Mouse (Mus musculus) cerebellum, postnatal 14 days (tissue): ENCODE results near the gene Ntpcr.

Experiments used
- DNase-seq, 2 experiments: peaks; one replicate each; pipeline ENCODE4 v3.0.0; 2021; ENCODE audit warnings: mixed read lengths in 2 of 2

The Ntpcr gene

DNA sequence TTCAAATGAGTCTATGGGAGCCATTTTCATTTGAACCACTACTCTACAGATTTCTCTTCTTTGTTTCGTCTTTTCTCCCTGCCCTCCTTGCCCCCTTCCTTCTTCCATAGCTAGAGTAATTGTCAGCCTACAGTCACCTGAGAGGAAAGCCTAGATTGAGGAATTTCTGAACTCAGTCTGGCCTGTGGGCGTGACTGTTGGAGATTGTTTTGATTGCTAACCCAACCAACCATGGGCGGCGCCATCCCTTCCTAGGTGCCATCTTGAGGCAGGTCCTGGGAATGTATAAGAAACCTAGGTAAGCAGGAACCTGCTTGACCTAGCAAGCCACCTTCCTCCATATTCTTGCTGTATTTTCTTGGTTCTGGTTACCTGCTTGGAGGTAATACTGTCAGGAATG lies 3.6 kb upstream of the Ntpcr start:
- DNase-seq = no peak

DNA sequence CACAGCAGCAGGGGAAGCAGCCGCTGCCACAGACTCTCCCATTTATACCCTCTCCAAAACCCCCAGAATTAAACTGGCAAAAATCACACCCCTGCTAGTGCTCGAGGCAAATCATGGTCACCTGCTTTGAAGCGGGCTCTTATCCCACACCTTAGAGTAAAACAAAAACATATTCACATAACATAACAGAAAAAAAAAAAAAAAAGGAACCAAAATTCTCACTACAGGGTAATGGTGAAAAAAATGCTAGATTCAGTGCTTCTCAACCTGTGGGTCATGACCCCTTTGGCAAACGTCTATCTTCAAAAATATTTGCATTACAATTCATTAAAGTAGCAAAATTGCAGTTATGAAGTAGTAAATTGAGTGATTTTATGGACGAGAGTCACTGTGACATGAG lies 2.8 kb upstream of the Ntpcr start:
- no peak for DNase-seq

DNA sequence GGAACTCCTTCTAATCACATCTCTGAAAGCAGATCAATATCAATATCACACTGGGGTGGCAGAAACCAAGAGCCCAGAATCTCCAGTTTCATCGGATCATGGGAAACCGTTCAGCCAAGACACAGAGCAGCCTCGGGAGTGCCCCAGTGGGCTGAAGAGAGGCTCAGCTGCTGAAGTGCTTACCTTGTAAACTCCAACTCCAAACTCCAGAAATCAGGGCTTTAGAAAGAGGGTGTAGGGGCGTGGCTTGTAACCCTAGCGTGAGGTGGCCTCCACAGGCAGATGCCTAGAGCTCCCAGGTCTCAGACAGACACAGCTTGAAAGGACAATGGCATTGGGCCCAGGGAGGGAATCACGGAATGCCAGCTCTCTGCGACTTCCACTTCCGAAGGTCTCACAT lies 2.0 kb upstream of the Ntpcr start:
- no peak for DNase-seq

DNA sequence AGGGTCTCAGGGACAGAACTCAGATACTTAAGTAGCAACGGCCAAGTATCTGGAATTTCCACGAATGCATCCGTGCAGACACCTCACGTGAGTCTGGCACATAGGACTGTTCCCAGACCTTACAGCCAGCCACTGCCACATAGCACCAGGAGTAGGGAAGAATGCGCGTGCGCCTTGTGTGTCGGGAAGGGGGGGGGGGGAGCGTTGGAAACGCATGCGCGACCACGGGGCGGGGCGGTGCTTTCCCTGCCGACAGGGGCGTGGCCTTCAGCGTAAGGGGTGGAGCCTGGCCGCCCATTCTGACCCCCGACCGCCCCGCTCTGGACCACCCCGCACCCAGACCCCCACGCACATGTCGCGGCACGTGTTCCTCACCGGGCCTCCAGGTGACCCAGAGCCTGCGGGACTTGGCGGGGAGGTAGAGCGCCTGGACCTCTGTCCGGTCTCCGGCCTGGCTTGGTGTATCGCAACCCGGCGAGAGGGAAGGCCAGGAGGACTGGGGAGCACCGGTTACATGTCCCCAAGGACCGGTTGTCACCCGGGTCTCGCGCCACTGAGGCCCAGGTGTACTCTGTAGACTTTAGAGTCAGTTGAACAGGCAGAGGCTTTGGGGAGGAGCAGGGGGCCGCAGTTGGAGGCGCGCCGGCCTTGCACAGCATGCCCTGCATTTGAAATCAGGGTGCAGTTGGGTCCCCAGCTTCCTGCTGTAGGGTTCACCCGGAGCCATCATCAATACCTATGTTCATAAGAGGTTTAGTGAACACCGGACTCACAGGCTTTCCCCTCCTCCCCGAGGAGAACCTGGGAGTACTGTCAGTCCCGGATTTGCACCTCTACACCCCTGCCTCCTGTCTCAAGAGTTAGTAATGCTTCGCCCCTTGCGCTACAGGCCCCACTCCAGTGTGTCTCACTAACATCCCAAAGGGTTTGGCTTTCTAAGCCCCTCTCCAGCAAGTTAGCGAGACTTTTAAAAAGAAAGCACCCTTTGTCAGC lies 4.5 kb downstream of the Ntpcr start:
- DNase-seq = peak; percentile 95 to 97

DNA sequence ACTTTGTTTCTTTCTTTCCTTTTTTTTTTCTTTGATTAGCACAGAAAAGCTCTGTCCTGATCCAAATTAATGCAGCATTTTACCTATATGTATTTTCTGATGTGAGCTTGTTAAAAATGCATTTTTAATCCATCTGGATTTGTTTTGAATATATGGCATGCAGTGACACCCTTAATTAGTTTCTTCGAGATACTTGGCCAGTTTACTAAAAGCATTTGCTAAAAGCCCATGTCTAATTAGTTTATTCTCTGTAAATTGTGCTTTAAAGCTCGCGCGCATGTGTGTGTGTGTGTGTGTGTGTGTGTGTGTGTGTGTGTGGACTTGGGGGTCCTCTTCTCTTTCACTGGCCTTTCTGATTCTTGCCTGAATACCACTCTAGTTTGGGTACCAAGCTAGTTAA lies 9.2 kb downstream of the Ntpcr start:
- no peak for DNase-seq

DNA sequence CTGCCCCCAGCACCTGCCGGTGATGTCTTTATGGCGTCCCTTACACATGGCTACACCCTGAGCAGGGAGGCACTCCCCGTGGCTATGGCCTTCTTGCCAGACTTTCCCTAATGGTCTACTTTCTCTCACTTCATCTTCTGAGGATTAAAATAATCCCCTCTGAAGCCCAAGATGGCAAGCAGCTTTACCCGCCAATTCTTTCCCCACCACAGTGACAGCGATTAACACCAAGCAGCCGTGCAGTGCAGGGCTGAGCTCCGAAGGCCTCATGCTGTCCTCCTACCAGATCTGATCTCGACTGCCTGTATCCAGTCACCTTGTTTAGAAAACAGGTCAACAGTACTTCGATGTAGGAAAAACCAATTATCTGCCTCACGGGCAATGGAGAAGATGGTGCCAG lies 10.9 kb downstream of the Ntpcr start:
- no peak for DNase-seq

DNA sequence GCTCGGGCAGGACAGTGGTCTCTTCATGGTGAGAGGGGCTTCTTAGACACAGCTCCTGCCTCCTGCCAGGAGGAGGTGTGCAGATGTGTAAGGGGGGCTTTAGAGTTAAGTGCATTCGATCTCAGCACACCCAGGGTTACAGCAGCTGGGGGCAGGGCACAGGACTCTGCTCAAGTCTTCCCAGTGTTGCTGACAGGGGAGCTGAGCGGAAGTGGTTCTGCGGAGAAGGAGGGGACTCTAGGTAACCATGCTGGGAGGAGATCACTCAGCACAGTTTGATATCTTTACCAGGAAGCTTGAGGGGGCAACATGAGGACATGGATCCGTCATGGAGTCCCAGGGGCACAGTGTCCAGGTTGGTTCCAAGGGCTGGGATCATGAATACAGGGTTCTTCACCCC lies 11.6 kb downstream of the Ntpcr start:
- no peak for DNase-seq

DNA sequence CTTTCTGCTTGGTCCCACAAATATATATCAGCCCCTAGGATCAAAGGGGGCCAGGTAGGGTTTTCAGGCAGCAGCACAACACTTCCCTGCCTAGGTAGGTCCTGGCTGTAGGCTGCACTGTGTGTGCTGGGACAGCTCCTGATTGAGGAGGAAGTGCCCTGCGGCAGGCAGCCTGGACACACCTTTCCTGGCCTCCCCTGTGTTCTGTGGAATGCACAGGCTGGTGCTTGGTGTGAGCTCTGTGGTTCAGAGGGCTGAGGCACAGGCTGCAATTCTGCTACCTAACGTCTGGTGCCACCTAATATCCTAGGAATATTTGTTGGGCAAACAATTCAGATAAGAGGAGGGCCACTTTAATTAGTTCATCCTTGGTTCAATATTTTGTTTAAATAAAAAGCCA lies 12.1 kb downstream of the Ntpcr start:
- no peak for DNase-seq

DNA sequence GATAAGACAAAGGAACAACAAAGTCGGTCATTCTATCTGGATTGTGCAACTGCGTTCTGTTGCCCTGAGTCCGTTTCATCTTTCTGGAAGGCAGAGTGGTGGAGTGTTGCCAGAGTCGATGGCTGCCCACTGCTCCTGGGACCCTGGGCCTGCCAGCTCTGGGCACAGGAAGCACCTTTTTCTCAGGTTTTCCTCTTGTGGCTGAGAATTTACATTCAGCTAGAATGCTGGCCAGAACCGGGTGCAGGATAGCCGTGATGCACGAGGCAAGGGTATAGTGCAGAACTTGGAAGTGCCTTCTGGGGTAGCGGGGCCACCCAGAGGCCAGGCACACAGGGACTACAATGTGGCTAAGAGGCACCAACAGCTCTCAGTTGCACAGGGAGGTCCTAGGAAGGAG lies 12.6 kb downstream of the Ntpcr start:
- DNase-seq = peak; percentile 55 to 57

DNA sequence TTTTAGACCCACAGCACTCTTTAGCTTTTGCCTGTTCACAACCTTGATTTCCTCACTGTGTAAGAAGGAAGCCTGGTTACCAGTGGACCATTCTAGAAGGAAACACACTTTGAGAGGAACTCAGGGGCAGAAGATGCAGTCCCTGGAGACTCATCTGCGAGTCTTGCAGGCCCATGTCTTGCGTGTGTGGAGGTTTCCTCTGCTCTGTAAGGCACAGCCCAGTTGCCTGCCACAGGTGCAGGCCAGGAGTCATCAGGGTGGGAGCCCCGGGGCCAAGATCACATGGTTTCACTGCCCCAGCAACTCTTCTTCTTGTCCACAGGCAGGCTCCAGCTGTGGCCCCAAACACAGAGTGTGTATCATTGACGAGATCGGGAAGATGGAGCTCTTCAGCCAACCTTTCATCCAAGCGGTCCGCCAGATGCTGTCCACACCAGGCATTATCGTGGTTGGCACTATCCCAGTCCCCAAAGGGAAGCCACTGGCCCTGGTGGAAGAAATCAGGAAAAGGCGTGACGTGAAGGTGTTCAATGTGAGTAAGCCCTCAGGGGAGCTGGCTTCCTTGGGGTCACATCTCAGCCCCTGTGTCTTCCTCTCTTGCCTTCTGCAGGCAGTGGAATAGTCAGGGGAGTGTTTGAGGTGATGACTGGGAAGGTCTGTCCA lies 15.3 kb downstream of the Ntpcr start:
- DNase-seq = no peak

DNA sequence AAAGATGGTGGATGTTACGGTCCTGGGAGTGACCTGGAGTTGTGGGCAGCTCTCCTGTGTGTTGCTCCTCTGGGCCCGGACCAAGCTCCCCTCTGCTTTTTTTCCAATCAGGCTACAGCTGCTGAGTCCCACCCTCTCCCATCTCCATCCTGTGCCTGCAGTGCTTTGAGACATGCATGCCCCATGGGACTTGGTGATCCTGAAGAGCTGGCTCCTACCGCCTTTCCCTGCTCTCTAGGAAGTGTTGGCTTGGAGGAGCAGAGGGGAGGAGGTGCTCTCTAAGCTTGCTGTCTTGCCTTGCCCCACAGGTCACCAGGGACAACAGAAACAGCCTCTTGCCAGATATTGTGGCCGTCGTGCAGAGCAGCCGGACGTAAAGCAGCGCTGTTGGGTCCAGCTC lies 17.6 kb downstream of the Ntpcr start:
- DNase-seq = no peak

DNA sequence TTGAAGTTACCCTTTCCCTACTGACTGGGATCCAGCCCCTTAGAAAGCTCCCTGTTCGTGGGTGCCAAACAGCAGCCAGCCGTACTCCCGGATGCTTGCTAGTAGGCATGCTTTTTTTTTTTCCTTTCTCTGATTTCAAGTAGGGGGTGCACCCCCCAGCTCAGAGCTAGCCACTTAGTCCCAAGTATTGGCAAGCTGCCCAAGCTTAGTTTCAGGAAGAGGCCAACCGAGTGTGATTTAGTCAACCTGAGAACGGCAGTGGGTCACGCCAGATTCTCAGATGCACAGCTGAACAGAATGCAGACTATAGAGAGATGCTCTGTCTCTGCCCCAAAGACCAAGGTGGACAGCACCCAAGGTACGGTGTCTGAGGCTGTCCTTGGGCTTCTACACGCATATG lies 21.1 kb downstream of the Ntpcr start:
- DNase-seq = no peak

DNA sequence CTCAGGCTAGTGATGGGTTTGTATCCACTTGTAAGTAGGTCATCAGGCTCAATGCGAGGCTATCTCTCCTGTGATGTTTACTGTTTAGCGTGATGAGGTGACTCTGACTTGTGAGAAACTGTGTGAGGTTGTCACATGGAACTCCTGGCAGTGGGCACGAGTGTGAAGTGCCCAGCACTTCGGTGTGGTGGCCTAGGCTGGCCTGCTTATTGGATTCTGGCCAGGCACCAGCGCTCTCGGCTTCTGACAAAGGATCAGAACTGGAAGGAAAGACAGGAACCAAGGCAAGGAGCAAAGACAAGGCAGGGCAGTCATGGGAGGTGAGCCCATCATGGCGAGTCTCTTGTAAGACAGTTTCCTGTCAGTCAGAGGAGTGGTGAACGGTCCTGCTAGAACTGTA lies 26.1 kb downstream of the Ntpcr start:
- DNase-seq = peak; percentile 68 to 69

DNA sequence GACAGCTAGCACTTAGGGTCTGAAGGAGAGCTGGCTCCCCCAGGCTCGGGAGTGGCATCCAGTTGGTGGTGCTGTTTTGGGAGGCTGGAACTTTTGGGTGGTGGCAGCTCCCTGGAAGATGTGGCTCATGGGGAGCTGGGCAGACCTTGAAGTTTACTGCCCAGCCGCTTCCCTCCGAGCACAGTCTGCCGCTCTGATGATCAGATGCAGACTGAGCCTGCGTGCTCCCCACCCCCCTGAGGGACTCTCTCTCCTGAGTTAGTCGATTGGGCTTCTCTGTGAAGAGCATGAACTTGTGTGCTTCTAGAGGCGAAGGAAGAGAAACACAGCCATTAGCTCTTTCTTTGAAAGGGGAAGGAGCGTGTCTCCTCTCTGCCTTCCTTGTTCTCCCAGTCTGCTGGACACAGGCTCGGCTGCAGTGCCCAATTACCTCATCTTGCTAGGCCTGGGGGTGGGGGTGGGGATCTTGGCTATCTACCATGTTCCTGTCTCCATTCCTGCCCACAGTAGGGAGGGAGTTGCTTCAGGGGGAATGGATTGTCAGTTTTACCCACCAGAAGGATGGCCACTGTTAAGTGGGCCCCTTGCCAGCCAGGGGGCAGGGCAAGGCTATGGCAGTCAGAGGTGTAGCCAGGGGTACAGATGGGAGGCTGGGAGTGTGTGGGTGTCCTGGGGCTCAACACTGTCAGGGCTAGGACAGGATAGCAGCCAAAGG lies 26.8 kb downstream of the Ntpcr start:
- peak; percentile 93 for DNase-seq

DNA sequence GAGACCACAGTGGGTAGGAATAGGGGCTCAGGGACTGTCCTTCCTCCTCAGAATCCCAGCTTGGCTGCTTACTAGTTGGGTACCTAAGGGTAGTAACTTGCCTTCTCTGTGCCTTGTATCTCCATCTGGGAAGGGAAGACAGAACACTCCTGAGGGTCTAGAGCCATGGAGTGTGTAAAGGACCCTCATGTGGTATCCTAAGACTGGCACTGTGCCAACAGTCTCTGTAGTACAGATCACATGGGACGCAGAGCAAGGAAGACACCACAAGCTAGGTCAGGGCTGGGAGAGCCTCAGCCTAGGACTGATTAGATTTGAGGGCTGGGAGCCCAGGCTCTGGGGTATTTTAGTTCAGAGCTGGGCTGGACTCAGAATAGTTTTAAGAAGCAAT lies 27.3 kb downstream of the Ntpcr start:
- DNase-seq = peak in 1 of 2 experiments; percentile 69

DNA sequence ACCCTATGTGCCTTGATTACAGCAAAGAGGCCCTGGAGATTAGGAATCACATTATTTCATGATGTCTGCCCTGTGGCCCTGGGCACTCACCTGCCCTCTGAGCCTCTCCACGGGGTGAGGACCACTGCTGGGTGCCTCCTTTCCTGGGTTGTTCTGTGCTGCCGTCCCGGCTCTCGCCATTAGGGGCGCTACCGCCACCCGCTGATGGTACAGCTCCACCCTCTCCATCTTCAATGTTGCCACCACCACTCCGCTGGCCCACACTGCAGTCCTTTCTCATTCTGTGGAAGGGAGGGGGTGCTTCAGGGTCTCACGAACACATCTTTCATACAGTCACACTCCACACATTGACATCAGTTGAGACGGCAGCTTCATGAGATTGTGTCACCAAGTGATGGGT lies 29.3 kb downstream of the Ntpcr start:
- peak in 1 of 2 experiments; percentile 66 for DNase-seq

DNA sequence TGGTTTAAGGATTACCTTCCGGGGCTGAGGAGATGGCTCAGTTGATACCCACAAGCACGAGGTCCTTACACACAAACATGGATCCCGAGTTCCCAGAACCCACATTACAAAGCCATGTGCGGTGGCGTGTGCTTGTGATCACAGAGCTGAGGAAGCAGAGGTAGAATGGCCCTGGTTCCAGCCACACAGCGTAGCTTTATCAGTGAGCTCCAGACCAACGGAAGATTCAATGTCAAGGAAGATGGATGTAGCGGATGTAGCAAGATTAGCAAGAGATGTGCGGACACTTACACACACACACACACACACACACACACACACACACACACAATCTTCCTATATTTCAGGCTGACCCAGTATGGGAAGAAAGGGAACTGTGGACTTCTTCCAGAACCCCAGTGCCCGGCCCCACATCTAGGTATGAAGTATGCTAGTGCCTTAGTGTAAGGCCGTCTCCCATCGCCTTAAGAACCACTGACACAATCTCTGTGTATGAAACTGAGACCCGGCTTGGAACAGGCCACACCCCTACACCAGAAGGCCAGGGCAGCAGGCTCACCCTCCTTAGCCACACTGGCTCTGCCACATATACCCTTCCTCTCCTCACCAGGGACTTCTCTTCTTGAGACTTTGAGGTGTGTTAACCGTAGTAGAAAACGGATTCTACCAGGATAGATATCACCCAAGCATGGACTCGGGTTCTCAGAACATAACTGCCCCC lies 33.5 kb downstream of the Ntpcr start:
- DNase-seq = no peak

DNA sequence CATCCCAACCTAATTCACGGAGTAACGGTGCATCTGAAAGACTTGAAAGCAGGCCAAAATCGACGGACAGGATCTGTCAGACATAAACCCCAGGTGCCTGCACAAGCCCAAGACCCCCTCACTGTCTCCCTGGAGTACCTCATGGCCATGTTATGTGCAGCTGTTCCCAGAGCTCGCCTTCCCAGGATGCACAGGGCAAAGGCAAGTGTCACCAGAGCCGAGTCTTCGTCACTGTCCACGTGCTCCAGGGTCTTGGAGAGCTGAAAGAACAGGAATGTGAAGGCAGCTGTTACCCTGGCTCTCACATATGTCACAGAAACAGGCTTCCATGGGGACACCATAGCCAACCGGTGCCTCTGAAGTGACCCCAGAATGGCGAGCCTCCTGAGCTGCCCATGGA lies 38.3 kb downstream of the Ntpcr start:
- no peak for DNase-seq

DNA sequence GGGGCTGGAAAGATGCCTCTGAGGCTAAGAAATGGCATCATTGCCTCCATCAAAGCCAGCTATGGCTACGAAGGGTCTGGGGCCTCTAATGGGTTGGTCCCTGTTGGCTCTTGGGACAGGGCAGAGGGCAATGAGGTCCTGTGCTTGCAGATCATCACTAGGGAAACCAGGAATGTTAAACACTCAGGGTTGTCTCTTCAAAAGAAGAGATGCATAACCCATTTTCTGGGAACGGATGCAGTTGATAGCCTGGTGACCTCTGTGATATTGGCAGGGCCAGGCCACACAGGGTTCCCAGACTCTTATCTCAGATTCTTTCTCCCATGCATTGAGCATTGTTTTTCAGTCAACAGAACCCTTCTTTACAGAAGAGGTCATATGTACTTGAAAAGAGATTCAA lies 42.5 kb downstream of the Ntpcr start:
- DNase-seq = no peak

DNA sequence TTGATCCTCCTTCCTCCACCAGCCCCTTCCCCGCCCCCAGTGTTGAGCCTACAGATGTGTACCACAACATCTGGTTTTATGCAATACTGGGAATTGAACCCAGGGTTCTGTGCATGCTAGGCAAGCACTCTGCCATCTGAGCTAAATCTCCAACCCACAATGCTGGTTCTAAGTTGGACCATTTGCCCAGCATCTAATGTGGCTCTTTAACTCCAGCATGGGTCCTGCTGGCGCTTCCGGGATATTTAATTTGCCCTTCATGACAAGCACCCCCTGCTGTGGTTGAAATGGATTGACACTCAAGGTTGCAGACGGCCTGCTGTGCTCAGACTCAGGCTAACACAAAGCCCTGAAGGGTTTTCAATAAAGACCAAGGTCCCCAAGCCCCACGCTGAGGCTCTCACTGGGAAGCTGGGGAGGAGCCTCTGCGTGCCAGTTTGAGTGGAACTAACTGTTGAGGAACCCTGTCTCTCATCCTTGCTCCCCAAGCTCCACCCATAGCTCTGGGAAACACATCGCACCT lies 43.6 kb downstream of the Ntpcr start:
- DNase-seq = no peak

DNA sequence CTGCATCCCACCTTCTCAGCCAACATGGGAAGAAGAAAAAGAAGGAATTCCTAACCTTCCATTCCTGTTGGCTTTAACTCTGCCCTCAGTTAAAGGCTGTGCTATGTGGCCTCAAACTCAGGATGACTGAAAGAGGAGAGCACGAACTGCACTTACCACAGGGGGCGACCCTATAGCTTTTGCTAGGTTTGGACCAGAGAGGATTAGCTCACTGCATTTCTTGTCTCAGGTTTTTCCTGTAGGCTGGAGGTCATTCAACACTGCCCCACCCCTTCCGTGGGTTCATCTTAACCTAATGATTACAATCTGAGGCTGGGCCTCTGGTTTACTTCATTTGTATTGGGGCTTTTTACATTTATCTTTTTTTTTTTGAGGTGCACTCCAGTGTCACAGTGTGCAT lies 45.3 kb downstream of the Ntpcr start:
- no peak for DNase-seq

DNA sequence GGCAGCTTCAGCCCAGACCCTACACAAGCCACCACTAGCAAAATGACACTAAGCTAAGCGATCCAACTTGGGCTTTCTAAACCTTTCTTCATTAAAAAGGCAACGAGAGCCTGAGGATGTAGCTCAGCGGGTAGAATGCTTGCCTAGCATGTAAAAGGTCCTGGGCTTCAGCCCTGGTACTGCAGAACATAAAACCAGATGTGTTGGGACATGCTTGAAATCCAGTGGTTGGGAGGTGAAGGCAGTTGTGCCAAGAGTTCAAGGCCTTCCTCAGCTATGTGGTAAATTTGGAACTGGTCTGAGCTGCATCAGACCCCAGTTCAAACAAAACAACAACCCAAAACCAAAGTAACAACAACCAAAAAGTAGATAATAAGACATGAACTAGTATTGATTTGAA lies 46.6 kb downstream of the Ntpcr start:
- no peak for DNase-seq

DNA sequence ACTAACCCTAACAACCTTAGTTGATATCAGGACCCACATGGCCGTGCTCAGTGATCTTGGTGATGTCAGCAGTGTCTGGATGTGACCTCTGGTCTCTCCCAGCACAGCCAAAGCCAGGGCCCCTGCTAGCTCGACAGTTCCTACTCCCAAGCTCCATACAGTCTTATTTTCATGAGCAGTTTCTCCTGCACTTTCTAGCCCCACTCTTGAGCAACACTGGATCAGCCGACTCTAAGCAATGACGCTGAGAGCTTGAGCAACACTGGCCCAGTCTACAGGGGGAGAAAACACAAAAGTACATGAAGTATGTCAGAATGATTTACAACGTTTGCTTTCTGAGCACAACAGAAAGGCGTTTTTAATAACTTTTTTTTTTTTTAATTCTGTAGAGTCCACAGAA lies 47.0 kb downstream of the Ntpcr start:
- no peak for DNase-seq
